Mouse (Mus musculus) layer of hippocampus, adult 18-20 months (tissue): Measurements from ENCODE around the gene Gm43738. TPM values are rescaled to one million over a fixed set of nuclear protein-coding genes. Genes with fewer than 3 reads are reported as not detected.

Source experiments
- DNase-seq, 2 experiments: peaks; one replicate each; pipeline ENCODE4 v3.0.0; 2022; ENCODE audit warnings: low spot score in 2 of 2
- long read RNA-seq: library from polyadenylated mRNA; stranded (forward); transcript quantifications from one replicate; pipeline ENCODE4 v2.0.0, GENCODE M21; 2021
- total RNA-seq, 2 experiments: library from RNA; stranded (reverse); gene quantifications; 2 replicates each; pipeline ENCODE4 v1.2.3; 2021

Gm43738 gene
- total RNA-seq = not detected
- long read RNA-seq, partial matches to known transcripts = 0 of 7 reads
- long read RNA-seq, other reads (novel, unspliced or antisense) = 7 of 7 reads

DNA sequence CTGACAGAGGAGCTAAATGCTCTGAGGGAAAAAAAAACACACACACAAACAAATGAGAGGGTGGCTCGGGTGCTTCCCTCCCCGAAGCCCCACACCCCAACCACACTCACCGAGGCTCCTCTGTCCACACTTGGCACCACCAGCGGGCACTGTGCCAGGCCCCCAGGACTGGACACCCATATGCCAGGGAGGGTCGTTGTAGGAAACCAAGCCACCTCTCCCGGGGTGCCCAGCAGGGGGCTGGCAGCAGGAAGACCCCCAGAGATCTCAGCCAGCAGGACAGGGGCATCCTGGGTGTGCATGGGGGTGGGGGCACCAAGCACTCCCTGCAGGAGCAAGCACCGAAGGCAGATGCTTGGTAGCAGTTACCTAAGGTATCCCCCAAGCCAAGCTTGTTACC lies at the start of gene Gm43738:
Gene Gm43738 (minus strand): TSS at position 289 of the 400 bp plus-strand sequence.
- no peak for DNase-seq

DNA sequence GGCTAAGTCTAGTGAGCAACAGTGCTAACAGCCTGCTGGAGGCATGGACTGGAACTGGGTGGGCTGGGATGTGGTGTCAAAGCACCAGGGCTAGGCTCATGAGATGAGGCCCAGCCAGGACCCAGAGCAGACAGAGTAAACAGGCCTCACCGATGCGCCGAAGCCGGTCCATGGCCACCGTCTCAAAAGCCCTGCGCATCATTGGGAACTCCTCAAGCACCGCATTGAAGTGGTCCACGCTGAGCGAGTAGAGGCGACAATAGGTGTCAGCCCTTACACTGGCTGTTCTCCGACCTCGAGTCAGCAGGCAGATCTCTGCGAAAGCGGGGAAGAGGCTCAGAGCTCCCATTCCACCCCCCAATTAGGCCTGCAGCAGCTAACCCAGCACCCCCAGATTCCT lies 47.7 kb upstream of the Gm43738 start:
- no peak for DNase-seq

DNA sequence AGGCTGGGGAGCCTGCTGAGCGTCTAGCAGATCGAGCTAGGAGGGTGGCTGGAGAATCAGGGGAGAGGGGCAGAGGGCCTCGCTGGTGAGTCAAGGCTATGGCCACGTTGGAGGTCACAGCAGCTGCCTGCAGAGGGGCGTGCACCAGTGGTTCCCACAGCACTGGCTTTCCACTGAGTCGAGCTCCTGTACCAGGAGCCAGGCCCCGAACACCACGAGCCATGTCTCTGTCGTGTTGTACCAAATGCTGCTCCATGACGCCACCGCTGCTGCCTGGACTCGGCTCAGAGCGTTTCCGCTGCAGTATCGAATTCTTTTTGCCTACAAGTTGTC lies 47.0 kb upstream of the Gm43738 start:
- DNase-seq = no peak

DNA sequence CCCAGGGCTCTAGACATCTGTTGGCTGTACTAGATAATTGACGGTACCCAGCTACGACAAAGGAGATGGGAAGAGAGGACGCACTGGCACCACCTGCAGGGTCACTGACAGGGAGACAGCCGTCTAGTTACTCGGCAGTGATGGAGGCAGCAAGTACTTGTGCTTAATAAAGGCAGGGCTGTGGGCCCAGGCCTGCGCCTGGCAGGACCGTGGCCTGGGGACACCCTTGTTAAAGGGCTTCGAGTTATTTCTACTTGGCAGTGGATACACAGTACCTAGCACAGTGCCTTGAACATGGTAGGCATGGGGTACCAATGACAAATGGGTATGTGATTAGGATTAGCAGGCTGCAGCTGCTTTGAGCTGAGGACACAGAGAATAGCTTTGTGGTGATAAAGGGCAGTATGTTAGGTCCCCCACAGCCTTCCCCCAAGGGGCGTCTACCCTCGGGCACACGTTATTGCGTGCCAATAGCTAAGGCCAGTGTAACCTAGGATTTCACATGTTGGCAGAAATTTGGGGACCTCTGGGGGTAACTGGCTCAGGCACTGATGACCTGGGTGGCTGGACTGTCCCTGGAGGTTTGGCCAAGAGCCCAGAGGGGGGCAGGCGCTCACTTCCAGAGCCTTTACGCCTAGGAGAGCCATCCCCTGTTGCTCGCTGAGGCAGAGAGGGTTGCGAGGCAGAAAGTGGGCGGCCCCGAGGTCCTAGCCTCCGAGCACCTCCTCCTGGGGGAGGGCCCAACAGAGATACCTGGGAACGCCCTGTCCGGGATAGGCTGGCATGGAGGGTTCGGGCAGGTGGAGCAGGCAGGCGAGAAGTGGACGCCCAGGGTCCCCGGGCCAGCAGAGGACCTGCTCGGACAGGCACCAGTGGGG lies 46.4 kb upstream of the Gm43738 start:
- no peak for DNase-seq

DNA sequence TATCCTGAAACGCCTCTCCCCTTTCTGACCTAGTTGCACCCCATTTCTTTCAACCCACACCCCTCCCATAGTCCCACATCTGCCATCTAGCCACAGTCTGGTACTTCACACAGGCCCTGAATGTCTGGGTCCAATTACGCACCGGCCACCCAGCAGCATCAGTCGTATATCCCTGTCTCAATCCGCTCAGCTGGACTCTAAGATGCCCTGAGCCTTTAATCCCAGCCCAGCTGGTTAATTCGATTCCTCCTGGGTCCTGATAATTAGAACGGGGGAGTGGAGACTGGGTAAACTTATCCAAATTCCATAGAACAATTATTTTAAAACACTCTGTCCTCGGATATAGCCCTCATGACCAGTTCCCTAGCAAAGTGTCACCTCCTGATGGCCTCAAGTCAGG lies 44.7 kb upstream of the Gm43738 start:
- no peak for DNase-seq

DNA sequence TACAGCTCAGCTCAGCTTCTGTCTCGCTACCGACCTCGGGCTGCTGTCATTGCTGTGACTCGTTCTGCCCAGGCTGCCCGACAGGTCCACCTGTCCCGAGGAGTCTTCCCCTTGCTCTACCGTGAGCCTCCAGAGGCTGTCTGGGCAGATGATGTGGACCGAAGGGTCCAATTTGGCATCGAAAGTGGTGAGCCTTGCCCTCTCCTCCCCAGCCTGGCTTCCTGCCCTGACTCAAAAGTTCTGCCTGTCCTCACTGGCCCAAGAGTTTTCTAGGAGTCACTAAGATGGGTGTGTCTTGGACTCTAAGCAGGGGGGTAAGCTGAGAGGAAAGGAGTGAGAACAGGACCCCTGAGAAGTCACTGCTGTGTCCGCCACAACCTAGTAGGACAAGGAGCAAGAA lies 43.9 kb upstream of the Gm43738 start:
- DNase-seq = no peak

DNA sequence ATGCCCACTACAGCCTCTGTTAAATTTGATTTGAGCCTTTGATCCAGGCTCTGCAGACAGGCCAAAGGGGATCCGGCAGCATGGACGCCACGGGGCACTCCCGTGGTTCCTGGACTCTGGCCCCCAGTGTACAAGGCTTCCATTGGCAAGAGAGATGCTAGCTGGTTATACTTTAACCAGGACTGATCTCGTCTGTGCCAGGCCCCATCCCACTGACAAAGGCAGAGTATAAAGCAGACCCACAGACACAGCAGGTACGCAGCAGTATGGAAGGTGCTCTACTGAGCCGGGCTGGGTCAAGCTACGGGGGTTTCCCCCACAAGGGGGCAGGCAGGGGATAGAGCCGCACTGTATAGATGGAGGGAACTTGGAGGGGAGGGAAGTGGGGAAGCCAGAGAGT lies 35.5 kb upstream of the Gm43738 start:
- DNase-seq = no peak

DNA sequence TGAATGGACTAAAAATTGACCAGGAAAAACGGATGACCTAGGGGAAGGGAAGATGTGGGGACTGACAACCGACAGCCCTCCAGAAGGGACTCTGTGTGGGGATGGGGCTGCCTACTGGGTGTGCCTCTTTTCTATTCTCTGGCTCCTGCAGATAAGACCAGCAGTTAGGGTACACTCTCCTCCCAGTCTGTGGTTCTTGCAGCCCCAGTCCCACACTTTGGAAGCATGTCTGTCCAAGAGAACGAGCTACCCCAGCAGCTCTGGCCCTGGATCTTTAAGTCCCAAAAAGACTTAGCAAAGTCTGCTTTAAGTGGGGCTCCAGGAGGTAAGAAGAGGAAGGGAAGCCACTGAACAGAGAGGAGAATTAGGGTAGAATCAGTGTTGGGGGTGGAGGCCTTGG lies 35.1 kb upstream of the Gm43738 start, which contains the start of gene Pklr:
Gene Pklr (plus strand): TSS at position 185 of the 400 bp plus-strand sequence.
- DNase-seq = no peak

DNA sequence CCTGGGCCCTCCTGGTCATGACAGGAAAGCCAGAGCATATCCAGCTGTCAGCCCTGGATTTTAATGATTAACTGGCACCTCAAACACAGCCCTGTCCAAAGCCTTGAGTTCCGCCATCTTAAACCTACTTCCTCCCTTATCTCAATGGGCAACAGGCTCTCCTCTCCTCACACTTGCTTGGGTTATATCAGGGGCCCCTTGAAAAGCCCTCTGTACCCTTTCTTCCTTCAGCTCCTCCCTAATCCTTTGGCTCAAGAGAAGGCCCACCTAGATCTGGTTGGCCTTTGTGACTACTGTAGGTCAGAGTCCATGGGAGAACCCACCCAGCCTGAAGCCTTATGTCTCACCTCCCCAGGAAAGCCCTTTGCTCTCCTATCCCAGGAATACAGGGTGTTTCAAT lies 32.9 kb upstream of the Gm43738 start:
- no peak for DNase-seq

DNA sequence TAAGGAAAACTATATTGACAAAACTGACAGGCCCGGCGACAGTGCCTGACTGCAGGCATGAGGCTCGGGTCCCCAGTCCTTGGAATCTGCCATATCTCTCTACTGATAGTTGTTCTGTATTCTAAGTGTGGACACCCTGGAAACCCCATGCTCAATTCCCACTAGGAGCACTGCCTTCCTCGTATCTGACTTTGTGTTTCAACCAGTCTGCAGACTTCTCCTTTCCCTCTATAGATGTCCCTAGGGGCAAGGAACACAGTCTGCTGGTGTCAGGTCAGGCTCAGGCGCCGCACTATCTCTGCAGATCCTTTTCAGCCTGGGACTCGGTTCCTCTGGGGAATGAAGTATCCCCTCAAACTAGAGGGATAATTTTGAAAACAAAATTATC lies 32.2 kb upstream of the Gm43738 start:
- no peak for DNase-seq

DNA sequence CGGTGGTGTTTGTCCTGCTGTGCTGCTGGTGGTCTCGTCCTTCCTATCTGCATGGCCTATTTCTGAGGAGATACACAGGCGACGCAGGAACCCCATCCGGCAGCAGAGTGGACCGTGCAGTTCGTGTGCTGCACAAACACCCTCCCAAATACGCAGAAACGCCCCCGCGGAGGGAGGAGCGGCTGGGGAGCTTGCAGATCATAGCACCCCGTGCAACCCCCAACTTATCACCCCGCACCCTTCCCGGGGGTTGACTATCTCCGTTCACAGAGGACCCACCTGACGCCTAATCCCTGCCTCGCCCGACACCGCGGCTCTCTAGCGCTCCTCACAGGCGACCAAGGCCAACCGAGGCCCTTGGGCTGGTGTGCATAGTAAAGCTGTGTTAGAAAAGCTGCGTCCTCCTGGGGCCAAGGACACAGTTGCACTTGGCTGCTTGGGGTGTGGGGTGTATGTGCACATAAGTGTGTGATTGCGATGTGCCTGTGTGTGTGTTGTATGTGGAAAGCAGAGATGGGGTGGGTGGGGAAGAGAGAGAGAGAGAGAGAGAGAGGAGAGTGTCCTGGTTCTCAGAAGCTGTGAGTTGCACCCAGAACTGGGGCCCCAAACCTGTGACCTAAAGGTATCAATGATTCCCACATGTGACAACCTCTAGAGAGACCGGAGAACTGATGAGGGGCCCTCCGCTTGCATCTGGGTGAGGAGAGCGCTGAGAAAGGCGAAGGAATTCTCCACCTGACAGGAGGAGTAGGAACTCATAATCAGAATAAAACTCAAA lies 31.6 kb upstream of the Gm43738 start:
- peak; percentile 35 to 50 for DNase-seq

DNA sequence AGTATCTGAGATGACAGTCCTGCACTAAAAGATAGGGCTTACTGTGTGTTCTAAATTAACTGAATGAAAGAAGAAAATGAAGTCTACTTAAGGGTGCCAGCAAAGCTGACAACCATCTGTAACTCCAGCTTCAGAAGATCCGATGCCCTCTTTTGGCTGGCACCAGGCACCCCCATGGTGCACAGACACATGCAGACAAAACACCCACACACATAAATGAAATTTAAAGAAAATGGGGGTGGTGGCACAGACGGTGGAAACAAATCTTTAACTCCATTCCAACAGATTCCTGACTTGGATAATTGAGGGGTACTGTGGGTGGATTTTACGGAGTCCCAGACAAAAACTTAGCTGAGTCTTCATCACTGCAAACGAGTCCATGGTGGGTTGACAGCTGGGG lies 30.9 kb upstream of the Gm43738 start:
- peak; percentile 43 to 80 for DNase-seq

DNA sequence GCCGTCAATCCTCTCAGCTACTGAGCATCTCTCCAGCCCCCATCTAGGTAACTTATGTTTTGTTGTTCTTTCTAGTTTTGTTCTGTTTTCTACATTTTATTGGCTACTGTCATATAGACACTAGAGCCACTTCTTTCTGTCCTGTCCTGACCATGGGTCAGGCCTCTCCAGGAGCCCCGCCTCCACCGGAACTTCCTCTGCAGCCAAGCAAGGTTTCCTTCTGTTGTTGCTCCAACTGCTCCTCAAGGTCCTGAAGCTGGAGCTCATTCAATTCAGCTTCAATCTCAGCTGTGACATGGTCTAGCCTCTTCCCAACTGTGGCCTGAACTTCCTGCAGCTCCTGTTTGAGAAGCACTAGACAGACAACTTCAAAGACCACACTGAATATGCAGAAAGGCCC lies 29.0 kb upstream of the Gm43738 start:
- no peak for DNase-seq

DNA sequence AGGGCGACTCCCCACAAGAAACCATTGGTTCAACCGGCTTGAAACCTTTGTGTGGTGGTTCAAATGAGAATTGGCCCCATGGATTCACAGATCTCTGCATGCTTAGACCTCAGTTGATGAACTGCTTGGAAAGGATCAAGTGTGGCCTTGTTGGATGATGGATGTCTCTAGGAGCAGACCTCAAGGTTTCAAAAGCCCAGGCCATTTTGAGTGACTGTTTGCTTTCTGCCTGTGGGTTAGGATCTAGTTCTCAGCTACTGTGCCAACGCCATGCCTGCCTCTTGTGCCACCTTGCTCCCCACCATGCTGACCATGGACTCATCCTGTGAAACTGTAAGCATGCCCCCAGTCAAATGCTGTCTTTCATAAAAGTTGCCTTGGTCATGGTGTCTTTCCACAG lies 25.1 kb upstream of the Gm43738 start:
- no peak for DNase-seq

DNA sequence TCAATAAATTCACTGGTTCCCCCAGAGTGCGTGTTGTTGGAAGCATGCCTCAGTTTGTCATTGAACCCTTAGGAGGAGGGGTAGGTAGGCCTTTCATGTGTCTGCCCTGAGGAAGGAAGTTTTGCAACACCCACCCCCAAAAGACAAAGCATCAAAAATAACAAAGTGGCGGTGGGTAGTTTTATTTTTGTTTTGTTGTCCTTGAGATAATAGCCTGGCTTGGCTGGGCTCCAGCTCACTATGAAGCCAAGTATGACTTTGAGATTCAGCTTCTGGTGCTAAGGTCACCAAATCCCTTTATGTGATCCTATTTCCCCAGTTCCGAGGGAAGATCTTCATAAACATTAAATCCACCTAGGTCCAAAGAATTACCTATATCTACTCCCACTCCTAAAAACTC lies 23.3 kb upstream of the Gm43738 start:
- no peak for DNase-seq

DNA sequence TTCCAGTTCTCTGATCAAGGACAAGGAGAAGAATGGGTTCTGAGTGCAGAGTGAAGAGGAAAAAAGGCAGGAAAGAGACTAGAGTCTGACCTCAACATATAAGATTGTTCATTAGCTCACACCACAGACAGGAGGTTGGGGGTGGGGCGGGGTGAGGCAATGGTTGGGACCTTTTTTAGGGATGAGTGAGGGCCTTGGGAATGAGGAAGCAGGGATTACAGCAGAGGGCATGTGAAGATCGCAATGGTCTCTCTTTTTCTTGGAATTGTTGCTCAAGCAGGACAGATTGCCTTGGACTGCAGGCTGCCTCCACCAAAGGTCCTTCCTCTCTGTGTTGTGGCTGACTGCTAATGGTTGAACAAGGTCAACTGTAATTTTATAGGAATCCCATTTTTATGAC lies 22.4 kb upstream of the Gm43738 start:
- DNase-seq = no peak

DNA sequence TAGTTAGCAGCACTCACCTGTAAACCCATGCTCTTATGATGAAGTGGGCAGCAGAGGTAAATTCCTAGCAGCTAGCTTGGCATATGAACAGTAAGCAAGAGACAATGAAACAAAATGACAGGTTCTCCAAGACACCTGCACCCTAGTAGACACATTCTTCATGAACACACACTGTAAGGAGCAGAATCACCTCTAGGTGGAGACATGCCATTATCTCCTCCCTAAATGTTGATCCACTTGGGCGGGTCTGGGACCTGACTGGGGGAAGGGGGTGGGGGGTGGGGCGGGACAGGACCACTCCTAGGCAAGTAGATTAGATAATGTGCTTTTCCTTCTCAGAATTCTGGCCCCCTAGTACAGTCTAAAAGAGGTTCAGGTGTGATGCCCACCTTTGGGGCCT lies 14.6 kb upstream of the Gm43738 start:
- DNase-seq = peak in 1 of 2 experiments; percentile 43

DNA sequence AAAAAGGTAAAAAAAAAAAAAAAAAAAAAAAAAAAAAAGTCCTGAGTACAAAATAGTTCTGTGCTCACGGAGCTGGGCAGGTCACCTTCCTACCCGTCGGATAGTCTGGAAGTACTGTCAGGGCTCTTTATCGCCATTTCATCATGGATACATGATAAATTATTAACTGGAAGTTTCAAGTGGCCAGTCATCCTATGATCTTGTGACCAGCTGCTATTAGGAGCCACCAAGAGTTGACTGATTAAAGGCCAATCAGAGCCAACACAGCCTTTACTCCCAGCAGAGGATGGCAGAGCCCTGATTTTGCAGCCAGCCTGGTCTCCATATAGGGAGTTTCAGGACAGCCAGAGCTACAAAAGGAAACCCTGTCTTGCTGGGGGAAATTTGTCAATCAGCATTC lies 12.2 kb upstream of the Gm43738 start:
- DNase-seq = no peak

DNA sequence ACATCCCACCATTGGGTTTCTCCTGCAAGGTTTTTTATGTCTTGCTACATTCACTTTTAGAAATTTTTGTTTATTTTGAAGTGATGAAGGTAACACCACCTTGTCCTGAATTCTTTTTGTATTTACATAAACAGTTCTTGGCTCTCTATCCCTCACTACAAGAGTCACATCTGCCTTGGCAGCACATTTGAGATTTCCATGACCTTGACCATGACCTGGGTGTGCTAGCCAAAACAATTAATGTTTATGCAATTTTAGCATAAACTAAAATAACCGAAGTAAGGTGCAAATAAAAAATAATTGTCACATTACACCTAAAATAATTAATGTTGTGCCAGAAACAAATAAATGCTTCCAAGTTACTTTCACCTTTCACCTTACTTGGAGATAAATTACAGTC lies 7.2 kb upstream of the Gm43738 start:
- no peak for DNase-seq

DNA sequence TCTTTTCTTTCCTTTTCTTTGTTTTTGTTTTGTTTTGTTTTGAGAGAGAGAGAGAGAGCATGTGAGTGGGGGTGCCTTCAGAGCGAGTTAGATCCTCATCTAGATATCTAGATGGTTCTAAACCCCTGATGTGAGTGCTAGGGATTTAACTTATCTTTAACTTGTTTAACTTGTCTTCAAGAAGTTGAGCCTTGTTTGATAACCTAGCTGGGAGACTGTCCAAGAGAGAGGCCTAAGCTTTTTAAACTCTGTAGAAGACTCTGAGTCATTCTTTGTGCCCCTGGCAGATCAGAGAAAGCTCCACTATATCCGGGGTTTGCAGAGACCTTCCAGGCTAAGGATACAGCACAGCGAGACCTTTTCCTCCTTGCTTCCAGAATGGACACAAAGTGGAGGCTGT lies 6.6 kb upstream of the Gm43738 start:
- no peak for DNase-seq

DNA sequence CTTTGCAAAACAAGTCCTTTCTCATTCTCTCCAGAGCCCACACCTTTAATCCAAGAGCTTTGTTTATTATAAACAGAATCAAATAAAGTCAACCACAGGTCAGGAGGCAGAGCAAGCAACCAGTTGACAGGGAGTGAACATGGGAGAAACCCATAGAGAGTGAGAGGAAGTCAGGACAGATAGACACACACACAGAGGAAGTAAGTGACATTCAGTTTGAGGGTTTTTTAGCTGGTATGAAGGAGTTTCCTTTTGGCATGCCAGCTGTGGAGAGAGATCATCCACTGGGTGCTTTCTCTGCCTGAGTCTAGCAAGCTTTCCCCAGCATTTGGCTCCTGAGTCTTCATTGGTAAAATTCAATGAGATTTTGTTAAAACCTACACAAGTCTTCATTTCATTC lies 6.0 kb upstream of the Gm43738 start:
- no peak for DNase-seq

DNA sequence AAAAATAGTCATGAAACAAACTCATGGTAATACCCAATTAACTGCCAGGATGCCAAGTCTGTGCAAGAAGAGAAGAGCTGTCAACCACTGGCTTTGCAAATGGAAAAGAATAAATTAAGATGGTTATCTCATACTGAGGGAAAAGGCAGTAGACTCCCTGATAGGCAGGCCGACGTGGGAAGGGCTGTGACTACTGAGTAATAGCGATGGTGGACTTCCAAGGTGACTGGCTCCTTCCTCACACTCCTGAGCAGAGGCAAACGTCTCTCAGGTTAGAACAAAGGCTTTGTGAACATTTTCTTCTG lies 2.3 kb upstream of the Gm43738 start:
- DNase-seq = no peak
